Mouse (Mus musculus) MEL (cell line): ENCODE data around the gene Bdkrb1. TPM values are rescaled to one million over a fixed set of nuclear protein-coding genes. Genes with fewer than 3 reads are reported as not detected.
A peak's percentile ranks its signal among the peaks of the same experiment; 100 is the strongest.

Experiments
- DNase-seq: peaks from one replicate; pipeline ENCODE4 v3.0.0; 2011; ENCODE audit warnings: low read depth, low spot score
- H3K27ac ChIP-seq: 2 replicates; pipeline ENCODE4 v1.5.1; 2012; ENCODE audit warnings: low read depth, mild to moderate bottlenecking, control low read depth, low read length, moderate library complexity; ENCODE audit not compliant: control insufficient read depth
- H3K27me3 ChIP-seq, 2 experiments: fragments of 150-350 bp in 1 of 2; sonication (generic) in 1 of 2; 2 replicates each; pipeline ENCODE4 v1.6.1; 2012; ENCODE audit warnings: low read length in 2 of 2, mild to moderate bottlenecking in 2 of 2, improper control_type of control experiment in 1 of 2, moderate library complexity in 1 of 2; ENCODE audit not compliant: insufficient read depth in 2 of 2, control insufficient read depth in 1 of 2
- H3K36me3 ChIP-seq, 2 experiments: 2 replicates each; pipeline ENCODE4 v1.6.1; 2012 to 2014; ENCODE audit warnings: low read length in 2 of 2, improper control_type of control experiment in 1 of 2, inconsistent platforms in 1 of 2, mild to moderate bottlenecking in 1 of 2; ENCODE audit not compliant: insufficient read depth in 2 of 2, control insufficient read depth in 1 of 2
- H3K4me1 ChIP-seq, 2 experiments: fragments of 150-350 bp in 1 of 2; sonication (generic) in 1 of 2; 2 replicates each; pipeline ENCODE4 v1.6.1; 2012; ENCODE audit warnings: low read length in 2 of 2, improper control_type of control experiment in 1 of 2, mild to moderate bottlenecking in 1 of 2; ENCODE audit not compliant: insufficient read depth in 2 of 2, control insufficient read depth in 1 of 2
- H3K4me3 ChIP-seq, 2 experiments: fragments of 150-350 bp in 1 of 2; sonication (generic) in 1 of 2; 2 replicates each; pipeline ENCODE4 v1.5.1; 2012; ENCODE audit warnings: low read depth in 2 of 2, low read length in 2 of 2, mild to moderate bottlenecking in 2 of 2, moderate library complexity in 2 of 2, control low read depth in 1 of 2, improper control_type of control experiment in 1 of 2; ENCODE audit not compliant: control insufficient read depth in 1 of 2, insufficient read depth in 1 of 2
- H3K79me2 ChIP-seq: 2 replicates; pipeline ENCODE4 v1.6.1; 2012; ENCODE audit warnings: mild to moderate bottlenecking, low read length, moderate library complexity; ENCODE audit not compliant: control insufficient read depth, poor library complexity, insufficient read depth
- H3K9ac ChIP-seq: 2 replicates; pipeline ENCODE4 v1.6.1; 2012; ENCODE audit warnings: low read depth, mild to moderate bottlenecking, control low read depth, low read length, moderate library complexity; ENCODE audit not compliant: control insufficient read depth, poor library complexity, severe bottlenecking
- H3K9me3 ChIP-seq: fragments of 150-350 bp; sonication (generic); replicated peaks from 2 replicates; pipeline ENCODE4 v1.6.1; 2012; ENCODE audit warnings: mild to moderate bottlenecking, low read length, improper control_type of control experiment, moderate library complexity; ENCODE audit not compliant: insufficient read depth
- BHLHE40 ChIP-seq: IDR thresholded peaks from 2 replicates; pipeline ENCODE4 v1.6.1; 2012; ENCODE audit warnings: low read depth, mild to moderate bottlenecking, inconsistent platforms, low read length, improper control_type of control experiment, borderline replicate concordance
- CHD2 ChIP-seq: IDR thresholded peaks from 2 replicates; pipeline ENCODE4 v1.6.1; 2011; ENCODE audit warnings: low read length, improper control_type of control experiment
- CTCF ChIP-seq, 3 experiments: IDR thresholded peaks in 2 of 3; conservative IDR thresholded peaks in 1 of 3; 2 replicates each; pipeline ENCODE4 v1.5.1; 2011 to 2012; ENCODE audit warnings: low read length in 3 of 3, low read depth in 2 of 3, mild to moderate bottlenecking in 2 of 3, improper control_type of control experiment in 1 of 3, inconsistent platforms in 1 of 3, mixed read lengths in 1 of 3, moderate library complexity in 1 of 3; ENCODE audit not compliant: control insufficient read depth in 1 of 3, insufficient read depth in 1 of 3, poor library complexity in 1 of 3, severe bottlenecking in 1 of 3
- E2F4 ChIP-seq: IDR thresholded peaks from 2 replicates; pipeline ENCODE4 v1.6.1; 2011; ENCODE audit warnings: low read depth, low read length, improper control_type of control experiment, borderline replicate concordance
- ELF1 ChIP-seq: IDR thresholded peaks from 2 replicates; pipeline ENCODE4 v1.6.1; 2014; ENCODE audit warnings: low read depth, mild to moderate bottlenecking, inconsistent platforms, low read length, improper control_type of control experiment, moderate library complexity
- EP300 ChIP-seq, 2 experiments: IDR thresholded peaks; 2 replicates each; pipeline ENCODE4 v1.6.1; 2011; ENCODE audit warnings: improper control_type of control experiment in 2 of 2, low read length in 2 of 2, low read depth in 1 of 2, mild to moderate bottlenecking in 1 of 2
- ETS1 ChIP-seq: IDR thresholded peaks from 2 replicates; pipeline ENCODE4 v1.6.1; 2012; ENCODE audit warnings: low read depth, mild to moderate bottlenecking, inconsistent platforms, low read length, improper control_type of control experiment, moderate library complexity
- JUND ChIP-seq: IDR thresholded peaks from 2 replicates; pipeline ENCODE4 v1.6.1; 2011; ENCODE audit warnings: low read depth, mild to moderate bottlenecking, improper control_type of control experiment, low read length
- MAFK ChIP-seq: IDR thresholded peaks from 2 replicates; pipeline ENCODE4 v1.6.1; 2011; ENCODE audit warnings: low read depth, mild to moderate bottlenecking, low read length, improper control_type of control experiment, borderline replicate concordance
- MEF2A ChIP-seq: IDR thresholded peaks from 2 replicates; pipeline ENCODE4 v1.6.1; 2014; ENCODE audit warnings: low read depth, mild to moderate bottlenecking, inconsistent platforms, low read length, improper control_type of control experiment; ENCODE audit not compliant: poor library complexity, insufficient replicate concordance, severe bottlenecking; ENCODE audit errors: extremely low read depth
- MXI1 ChIP-seq: IDR thresholded peaks from 2 replicates; pipeline ENCODE4 v1.6.1; 2011; ENCODE audit warnings: mild to moderate bottlenecking, low read depth, low read length, improper control_type of control experiment
- MYB ChIP-seq: IDR thresholded peaks from 2 replicates; pipeline ENCODE4 v1.6.1; 2011; ENCODE audit warnings: mild to moderate bottlenecking, low read depth, low read length, improper control_type of control experiment
- MYC ChIP-seq: IDR thresholded peaks from 2 replicates; pipeline ENCODE4 v1.6.1; 2011; ENCODE audit warnings: low read depth, mild to moderate bottlenecking, low read length, improper control_type of control experiment, moderate library complexity
- NRF1 ChIP-seq: IDR thresholded peaks from 2 replicates; pipeline ENCODE4 v1.6.1; 2014; ENCODE audit warnings: low read depth, mild to moderate bottlenecking, inconsistent platforms, low read length, improper control_type of control experiment, moderate library complexity; ENCODE audit not compliant: poor library complexity, insufficient read depth, severe bottlenecking
- POLR2A ChIP-seq, 2 experiments: IDR thresholded peaks; 2 replicates each; pipeline ENCODE4 v1.6.1; 2011 to 2012; ENCODE audit warnings: low read length in 2 of 2, mild to moderate bottlenecking in 2 of 2, control low read depth in 1 of 2, improper control_type of control experiment in 1 of 2, low read depth in 1 of 2, moderate library complexity in 1 of 2; ENCODE audit not compliant: control insufficient read depth in 1 of 2, insufficient read depth in 1 of 2, poor library complexity in 1 of 2
- POLR2AphosphoS5 ChIP-seq: IDR thresholded peaks from 2 replicates; pipeline ENCODE4 v1.6.1; 2012; ENCODE audit warnings: low read depth, borderline replicate concordance, mild to moderate bottlenecking, inconsistent platforms, low read length, moderate library complexity, mixed read lengths
- RCOR1 ChIP-seq: IDR thresholded peaks from 2 replicates; pipeline ENCODE4 v1.6.1; 2012; ENCODE audit warnings: low read depth, mild to moderate bottlenecking, inconsistent platforms, low read length, improper control_type of control experiment
- SIN3A ChIP-seq: IDR thresholded peaks from 2 replicates; pipeline ENCODE4 v1.6.1; 2012; ENCODE audit warnings: low read length, improper control_type of control experiment, inconsistent platforms
- SMC3 ChIP-seq: IDR thresholded peaks from 2 replicates; pipeline ENCODE4 v1.6.1; 2011; ENCODE audit warnings: low read depth, low read length, improper control_type of control experiment
- TBP ChIP-seq: IDR thresholded peaks from 2 replicates; pipeline ENCODE4 v1.8.0; 2011; ENCODE audit warnings: low read depth, low read length, improper control_type of control experiment
- TCF12 ChIP-seq: IDR thresholded peaks from 2 replicates; pipeline ENCODE4 v1.6.1; 2014; ENCODE audit warnings: low read depth, mild to moderate bottlenecking, inconsistent platforms, low read length, improper control_type of control experiment, moderate library complexity
- USF1 ChIP-seq: IDR thresholded peaks from 2 replicates; pipeline ENCODE4 v1.6.1; 2014; ENCODE audit warnings: low read depth, mild to moderate bottlenecking, inconsistent platforms, low read length, improper control_type of control experiment, moderate library complexity
- USF2 ChIP-seq, 2 experiments: IDR thresholded peaks; 2 replicates each; pipeline ENCODE4 v1.6.1; 2011 to 2012; ENCODE audit warnings: improper control_type of control experiment in 2 of 2, low read length in 2 of 2, borderline replicate concordance in 1 of 2, inconsistent platforms in 1 of 2, low read depth in 1 of 2, mild to moderate bottlenecking in 1 of 2; ENCODE audit not compliant: insufficient read depth in 1 of 2
- ZC3H11A ChIP-seq: IDR thresholded peaks from 2 replicates; pipeline ENCODE4 v1.6.1; 2012; ENCODE audit warnings: low read depth, mild to moderate bottlenecking, inconsistent platforms, low read length, improper control_type of control experiment
- ZMIZ1 ChIP-seq: IDR thresholded peaks from 2 replicates; pipeline ENCODE4 v1.6.1; 2012; ENCODE audit warnings: low read depth, mild to moderate bottlenecking, inconsistent platforms, low read length, improper control_type of control experiment, moderate library complexity
- ZNF384 ChIP-seq: IDR thresholded peaks from 2 replicates; pipeline ENCODE4 v1.6.1; 2012; ENCODE audit warnings: low read depth, mild to moderate bottlenecking, inconsistent platforms, low read length, improper control_type of control experiment
- polyA plus RNA-seq, 2 experiments: library from polyadenylated mRNA; stranded (reverse) in 1 of 2; unstranded in 1 of 2; fragments of >175 nt in 1 of 2; fragments of >200 nt in 1 of 2; gene quantifications; 2 replicates each; pipeline versions ENCODE4 v1.2.1 to v1.2.4; 2012; ENCODE audit warnings: low replicate concordance in 2 of 2, low read depth in 1 of 2; ENCODE audit not compliant: insufficient read length in 2 of 2, insufficient read depth in 1 of 2, missing spikeins in 1 of 2
- total RNA-seq: library from RNA; depleted of rRNA; stranded (reverse); fragments of 300-350 nt; gene quantifications from 2 replicates; pipeline ENCODE4 v1.2.3, GENCODE M21; 2012

Gene Bdkrb1
- total and polyA plus RNA-seq, 3 experiments: 0.13 TPM; not detected in 2

- Histone ChIP-seq H3K27ac (no peak overlapping the region), H3K36me3 (peaks cover 0 to 3% of the 10 kb centered on the region in 2 experiments; a peak in 2 of 4 replicates), H3K9me3 (no peaks in the 10 kb centered on the region), H3K9ac (no peak overlapping the region), H3K4me1 (peaks cover 0 to 8% of the 10 kb centered on the region in 2 experiments; a peak in 2 of 4 replicates), H3K79me2 (no peaks in the 10 kb centered on the region), H3K27me3 (no peaks in the 10 kb centered on the region; a peak in 1 of 4 replicates), H3K4me3 (no peak overlapping the region)
- TF ChIP-seq MEF2A: no peak
- TF ChIP-seq POLR2AphosphoS5: no peak
- TF ChIP-seq ZNF384: no peak
- no peak for TF ChIP-seq ELF1
- TF ChIP-seq POLR2A (IDR thresholded peaks at IDR 0.05; ENCODE audit: control insufficient read depth in 1 of 2, insufficient read depth in 1 of 2, low read depth in 1 of 2, low read length in 2 of 2, poor library complexity in 1 of 2): no peak
- TF ChIP-seq CHD2: no peak
- TF ChIP-seq SIN3A: no peak
- TF ChIP-seq RCOR1: no peak
- no peak for TF ChIP-seq TBP
- TF ChIP-seq MXI1: no peak
- TF ChIP-seq MYC: no peak
- TF ChIP-seq ZMIZ1: no peak
- no peak for DNase-seq
Measured at GRCm38 (mm10) chr12:105582486-105582885, 20.4 kb upstream of the Bdkrb1 start.

- no peak overlapping the region for H3K27ac ChIP-seq
- H3K9me3 ChIP-seq: no peaks in the 10 kb centered on the region
- peaks cover 0 to 8% of the 10 kb centered on the region in 2 experiments; a peak in 2 of 4 replicates for H3K4me1 ChIP-seq
- no peaks in the 10 kb centered on the region; a peak in 1 of 4 replicates for H3K27me3 ChIP-seq
- no peak overlapping the region for H3K4me3 ChIP-seq
- peaks cover 0 to 3% of the 10 kb centered on the region in 2 experiments; a peak in 2 of 4 replicates for H3K36me3 ChIP-seq
- peak; percentile 60 for DNase-seq
- TF ChIP-seq CTCF (IDR thresholded peaks at IDR 0.05 in 2 of 3, conservative IDR thresholded peaks at IDR 0.05 in 1 of 3; ENCODE audit: control insufficient read depth in 1 of 3, insufficient read depth in 1 of 3, low read depth in 2 of 3, low read length in 3 of 3, poor library complexity in 1 of 3, severe bottlenecking in 1 of 3): no peak
- TF ChIP-seq POLR2AphosphoS5: no peak
- TF ChIP-seq NRF1: no peak
- TF ChIP-seq MEF2A: no peak
- TF ChIP-seq BHLHE40: no peak
- no peak for TF ChIP-seq E2F4
- no peak for TF ChIP-seq TCF12
- TF ChIP-seq USF2 (IDR thresholded peaks at IDR 0.05; ENCODE audit: borderline replicate concordance in 1 of 2, insufficient read depth in 1 of 2, low read depth in 1 of 2, low read length in 2 of 2): no peak
- no peak for TF ChIP-seq POLR2A (IDR thresholded peaks at IDR 0.05; ENCODE audit: control insufficient read depth in 1 of 2, insufficient read depth in 1 of 2, low read depth in 1 of 2, low read length in 2 of 2, poor library complexity in 1 of 2)
- TF ChIP-seq ELF1: no peak
- TF ChIP-seq ETS1: no peak
- TF ChIP-seq EP300 (IDR thresholded peaks at IDR 0.05; ENCODE audit: low read depth in 1 of 2, low read length in 2 of 2): no peak
- TF ChIP-seq MYB: no peak
- TF ChIP-seq MAFK: no peak
- no peak for TF ChIP-seq USF1
- no peak for TF ChIP-seq ZC3H11A
- no peak for TF ChIP-seq JUND
- TF ChIP-seq SMC3: no peak
- H3K9ac ChIP-seq: no peak overlapping the region
- no peaks in the 10 kb centered on the region for H3K79me2 ChIP-seq
Measured at GRCm38 (mm10) chr12:105583484-105583883, 19.4 kb upstream of the Bdkrb1 start.
